Mouse (Mus musculus) spleen, adult 2 months (tissue): ENCODE results near the gene Hdac9.

Experiments used
- CTCF ChIP-seq: fragments of 200-500 bp; IDR thresholded peaks from 2 replicates; pipeline ENCODE4 v1.5.1; 2011; ENCODE audit warnings: mild to moderate bottlenecking, inconsistent platforms; ENCODE audit not compliant: insufficient read depth, insufficient read length, insufficient replicate concordance; ENCODE audit errors: extremely low read depth
- POLR2A ChIP-seq: fragments of 200-500 bp; IDR thresholded peaks from 2 replicates; pipeline ENCODE4 v1.6.1; 2011; ENCODE audit warnings: low read depth, low read length, inconsistent platforms

GRCm38 (mm10) chr12:34720906-34721305 is 196.0 kb downstream of the Hdac9 start:
- TF ChIP-seq CTCF (no peak), POLR2A (no peak)
